Mouse (Mus musculus) bone marrow, adult 2 months (tissue): ENCODE results near the gene Anapc13.

Source experiments
- CTCF ChIP-seq: fragments of 200-500 bp; IDR thresholded peaks from 2 replicates; pipeline ENCODE4 v1.5.1; 2011; ENCODE audit warnings: low read length, control low read depth; ENCODE audit not compliant: control insufficient read depth, insufficient read depth
- POLR2A ChIP-seq: fragments of 200-500 bp; IDR thresholded peaks from 2 replicates; pipeline ENCODE4 v1.6.1; 2011; ENCODE audit warnings: low read depth, mild to moderate bottlenecking, control low read depth, low read length, borderline replicate concordance; ENCODE audit not compliant: control insufficient read depth

- no peak for TF ChIP-seq CTCF
- no peak for TF ChIP-seq POLR2A
Measured at GRCm38 (mm10) chr9:102675922-102676321, 49.8 kb downstream of the Anapc13 start.
